Mouse (Mus musculus) activated CD4-positive, CD25-positive, alpha-beta regulatory T cell, adult 4 months (primary cell): ENCODE results near the gene Mrpl53. TPM values are rescaled to one million over a fixed set of nuclear protein-coding genes. Genes with fewer than 3 reads are reported as not detected.

ENCODE experiments used
- ATAC-seq: one replicate; pipeline ENCODE4 v1.8.0; 2017
- polyA plus RNA-seq, 2 experiments: library from polyadenylated mRNA; unstranded; fragments of 100-300 nt; shearing (Covaris generic); gene quantifications; one replicate each; pipeline ENCODE4 v1.2.1; 2017

Gene Mrpl53
- polyA plus RNA-seq, 2 experiments from 2014 or later, result 63.9 to 66.3 TPM

DNA sequence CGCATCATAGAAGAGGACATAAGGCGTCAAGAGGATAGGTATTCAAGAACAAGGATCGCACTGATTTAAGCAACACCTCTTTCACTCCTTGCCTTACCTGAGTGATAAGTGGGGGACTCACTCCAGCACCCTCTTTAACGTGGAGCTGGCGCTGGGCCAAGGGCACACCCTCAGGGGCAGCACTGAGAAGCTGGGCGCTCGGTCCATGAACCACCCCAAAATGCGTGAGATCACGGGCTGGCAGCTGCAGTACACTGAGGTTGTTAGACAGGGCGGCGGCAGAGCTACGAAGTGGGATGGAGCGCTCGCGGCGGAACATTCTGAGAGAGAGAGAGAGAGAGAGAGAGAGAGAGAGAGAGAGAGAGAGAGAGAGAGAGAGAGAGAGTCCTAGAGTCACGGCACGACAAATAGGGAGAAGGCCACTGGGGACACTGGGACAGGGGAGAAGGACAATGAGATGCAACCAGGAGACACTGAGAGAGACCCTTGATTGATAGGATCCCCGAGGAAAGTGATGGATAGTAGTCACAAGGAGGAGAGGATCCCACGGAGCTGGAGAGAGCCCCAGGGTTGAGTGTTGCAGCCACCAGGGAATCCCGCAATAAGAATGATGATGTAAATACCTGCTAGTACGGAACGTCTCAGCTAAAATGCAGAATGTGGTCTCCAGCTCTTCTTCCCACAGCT, 46.9 kb downstream of the Mrpl53 start:
- ATAC-seq, result peak; percentile 9

DNA sequence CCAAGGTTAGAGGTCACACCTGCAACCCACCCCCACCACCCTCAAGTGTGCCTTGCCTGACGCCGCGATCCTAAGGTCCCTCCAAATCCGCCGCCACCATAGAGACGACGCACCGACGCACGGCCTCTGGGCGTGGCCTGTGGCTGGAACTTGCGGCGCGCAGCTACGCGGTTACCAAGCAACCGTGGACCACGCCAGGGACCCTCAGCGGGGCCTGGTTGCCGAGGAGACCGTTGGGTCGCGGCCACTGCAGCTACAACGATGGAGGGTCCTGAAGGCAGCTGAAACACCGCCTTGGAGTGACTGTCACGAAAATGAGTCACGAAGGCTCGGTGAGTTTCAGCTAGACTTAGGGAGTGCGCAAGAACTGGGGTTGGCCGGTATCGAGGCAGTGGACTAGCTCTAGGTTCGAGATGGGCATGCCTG, 47.4 kb downstream of the Mrpl53 start, which contains the start of the genes Wdr54 and 1700003E16Rik:
Gene Wdr54 (minus strand): TSS at position 139 of the 426 bp plus-strand sequence.
Gene 1700003E16Rik (plus strand): TSS at position 146 of the 426 bp plus-strand sequence.
- ATAC-seq, result peak; percentile 69

DNA sequence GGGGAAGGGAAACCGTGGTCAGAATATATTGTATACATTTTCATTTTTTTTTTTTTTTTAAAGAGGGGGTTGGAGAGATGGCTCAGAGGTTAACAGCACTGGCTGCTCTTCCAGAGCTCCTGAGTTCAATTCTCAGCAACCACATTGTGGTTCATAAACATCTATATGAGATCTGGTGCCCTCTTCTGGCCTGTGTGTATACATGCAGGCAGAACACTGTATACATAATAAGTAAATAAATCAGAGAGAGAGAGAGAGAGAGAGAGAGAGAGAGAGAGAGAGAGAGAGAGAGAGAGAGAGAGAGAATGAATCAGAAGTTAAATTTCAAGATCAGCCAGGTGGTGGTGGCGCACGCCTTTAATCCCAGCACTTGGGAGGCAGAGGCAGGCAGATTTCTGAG, 50.6 kb downstream of the Mrpl53 start:
- ATAC-seq, result peak; percentile 57

Other genes with a start within 250 kb of the Mrpl53 start
- 1 to 10 TPM; 2.7 to 3.8 TPM for gene Sema4f, start 169.3 kb upstream of the Mrpl53 start, polyA plus RNA-seq
- 1 to 10 TPM in 1 of 2 experiments, under 1 TPM in 1; 0.74 to 1.4 TPM for gene M1ap, start 162.1 kb upstream of the Mrpl53 start, polyA plus RNA-seq
- 10 to 100 TPM; 26.3 to 47.2 TPM for gene Dok1, start 75.6 kb upstream of the Mrpl53 start, polyA plus RNA-seq
- gene Loxl3, start 74.9 kb upstream of the Mrpl53 start, polyA plus RNA-seq, result under 1 TPM in 1 of 2 experiments, not detected in 1; 0.26 TPM
- 100 to 1,000 TPM; 432 to 455 TPM for gene Aup1, start 54.5 kb upstream of the Mrpl53 start, polyA plus RNA-seq
- 10 to 100 TPM; 19.0 to 22.2 TPM for gene Htra2, start 53.8 kb upstream of the Mrpl53 start, polyA plus RNA-seq
- gene Dqx1, start 51.2 kb upstream of the Mrpl53 start, polyA plus RNA-seq, result 1 to 10 TPM; 1.5 to 1.6 TPM
- not detected for gene Tlx2, start 38.7 kb upstream of the Mrpl53 start, polyA plus RNA-seq
- 10 to 100 TPM; 31.2 to 35.9 TPM for gene Pcgf1, start 31.2 kb upstream of the Mrpl53 start, polyA plus RNA-seq
- not detected for gene Lbx2, start 22.7 kb upstream of the Mrpl53 start, polyA plus RNA-seq
- not detected for gene Ccdc142, start 7.4 kb upstream of the Mrpl53 start, polyA plus RNA-seq
- 1 to 10 TPM in 1 of 2 experiments, under 1 TPM in 1; 0.52 to 1.0 TPM for gene Gm42688, start 7.4 kb upstream of the Mrpl53 start, polyA plus RNA-seq
- gene Mogs, start 6.5 kb downstream of the Mrpl53 start, polyA plus RNA-seq, result 10 to 100 TPM in 1 of 2 experiments, 1 to 10 TPM in 1; 8.7 to 12.5 TPM
- gene Wbp1, start 12.5 kb downstream of the Mrpl53 start, polyA plus RNA-seq, result 10 to 100 TPM; 21.2 to 31.7 TPM
- 1 to 10 TPM; 1.3 to 2.4 TPM for gene Ino80b, start 16.4 kb downstream of the Mrpl53 start, polyA plus RNA-seq
- not detected for gene Rtkn, start 26.4 kb downstream of the Mrpl53 start, polyA plus RNA-seq
- gene Wdr54, start 47.4 kb downstream of the Mrpl53 start, polyA plus RNA-seq, result under 1 TPM in 1 of 2 experiments, not detected in 1; 0.73 TPM
- gene 1700003E16Rik, start 47.4 kb downstream of the Mrpl53 start, polyA plus RNA-seq, result not detected
- 10 to 100 TPM; 12.7 to 24.6 TPM for gene Dctn1, start 56.9 kb downstream of the Mrpl53 start, polyA plus RNA-seq
- gene Slc4a5, start 110.8 kb downstream of the Mrpl53 start, polyA plus RNA-seq, result under 1 TPM; 0.48 to 0.76 TPM
- gene Mthfd2, start 216.9 kb downstream of the Mrpl53 start, polyA plus RNA-seq, result 100 to 1,000 TPM; 124 to 145 TPM
- 10 to 100 TPM; 66.3 to 74.8 TPM for gene Mob1a, start 217.0 kb downstream of the Mrpl53 start, polyA plus RNA-seq
- gene Bola3, start 240.1 kb downstream of the Mrpl53 start, polyA plus RNA-seq, result 10 to 100 TPM; 66.0 to 72.3 TPM